Mouse (Mus musculus): ENCODE results near the gene Slc37a3. TPM values are rescaled to one million over a fixed set of nuclear protein-coding genes. Genes with fewer than 3 reads are reported as not detected.

Gene Slc37a3
- polyA plus RNA-seq, 1 experiment: 19.6 TPM

DNA sequence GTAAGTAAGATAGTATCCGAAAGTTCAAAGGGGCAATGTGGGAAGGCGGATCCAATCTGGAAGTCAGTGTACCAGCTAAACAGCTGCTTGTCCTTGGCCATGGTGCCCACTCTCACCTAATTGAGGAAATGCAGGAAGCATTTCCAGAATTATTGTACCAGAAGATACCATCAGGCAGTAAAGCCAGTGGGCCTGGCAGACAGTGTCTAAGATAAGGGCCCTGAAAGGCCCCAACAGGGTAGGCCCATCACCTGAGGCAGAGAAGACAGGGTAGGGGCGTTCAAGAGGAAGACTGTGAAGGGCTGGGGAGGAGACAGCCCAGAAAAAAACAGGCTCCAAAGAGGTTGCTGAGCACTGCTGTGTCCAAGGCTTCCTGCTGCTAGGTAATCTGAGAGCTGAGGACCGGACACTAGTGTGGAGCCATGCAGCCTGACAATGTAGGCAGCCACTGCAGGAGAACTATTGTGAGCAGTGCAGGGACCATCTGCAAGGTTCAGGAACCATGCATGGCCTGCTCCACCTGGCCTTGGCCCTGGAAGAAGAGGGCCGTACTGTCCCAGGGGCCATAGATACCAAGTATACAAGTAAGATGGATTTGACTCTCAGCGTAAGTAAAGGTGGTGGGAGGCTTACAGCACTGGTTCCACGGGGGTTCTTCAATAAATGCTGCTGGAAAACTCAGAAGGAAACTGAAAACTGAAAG, 45.3 kb downstream of the Slc37a3 start:
- WGBS: 67% methylated on average over 7 of the region's 7 CpGs
- DNase-seq (ENCODE audit: low read depth, low spot score): no peak

GRCm38 (mm10) chr6:39330981-39331380, 46.5 kb downstream of the Slc37a3 start:
- 70% methylated on average over 7 of the region's 7 CpGs for WGBS
- no peak for DNase-seq (ENCODE audit: low read depth, low spot score)

DNA sequence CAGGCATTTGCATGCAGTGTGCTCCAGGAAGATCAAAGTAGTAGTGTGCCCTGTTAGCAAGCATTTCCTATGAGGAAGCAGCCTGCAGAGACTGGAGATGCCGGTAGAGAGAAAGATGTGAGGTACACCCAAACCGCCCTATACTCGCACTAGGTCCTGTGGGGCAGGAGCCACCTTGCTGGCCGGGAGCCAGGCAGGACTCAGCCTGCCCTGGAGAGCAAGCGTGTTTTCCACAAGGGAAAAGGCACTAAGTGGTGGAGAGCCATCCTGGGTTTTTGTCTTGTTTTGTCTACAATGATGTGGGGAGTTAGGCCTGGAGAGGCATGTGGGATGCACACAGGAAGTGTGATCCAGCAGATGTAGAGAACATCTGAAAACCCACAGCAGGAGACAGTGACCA, 57.2 kb downstream of the Slc37a3 start:
- no peak for DNase-seq (ENCODE audit: low read depth, low spot score)
- 74% methylated on average over 5 of the region's 5 CpGs for WGBS

DNA sequence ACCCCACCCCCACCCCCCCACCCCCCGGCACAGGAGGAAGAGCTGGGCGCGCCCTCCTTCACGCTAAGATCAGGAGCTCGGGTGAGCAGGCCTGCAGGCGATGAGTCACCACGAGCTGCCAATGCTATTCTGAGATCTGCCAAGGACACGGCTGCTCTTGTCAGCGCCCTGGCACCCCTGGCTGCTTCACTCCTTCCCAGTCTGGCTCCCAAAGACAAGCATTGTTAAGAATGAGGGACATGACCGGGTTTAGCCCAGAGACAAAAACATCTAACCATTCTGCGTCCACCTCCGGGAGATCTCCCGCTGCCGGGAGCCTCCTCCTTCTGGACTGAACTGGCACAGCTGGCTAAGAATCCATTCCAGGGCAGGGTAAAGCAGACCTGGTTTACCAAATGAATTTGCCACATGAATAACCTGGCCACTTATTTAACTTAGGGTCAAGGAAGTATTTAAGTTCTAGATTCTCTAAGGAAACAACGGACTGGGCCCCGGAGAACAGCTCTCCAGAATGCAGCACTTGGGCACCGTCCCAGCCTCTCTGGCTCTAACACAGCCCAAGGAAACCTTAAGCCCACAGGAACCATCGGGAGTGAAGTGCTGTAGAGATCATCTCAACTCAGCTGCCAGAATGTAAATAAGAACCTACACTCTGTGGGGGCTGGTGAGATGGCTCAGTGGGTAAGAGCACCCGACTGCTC, 58.3 kb downstream of the Slc37a3 start:
- DNase-seq (ENCODE audit: low read depth, low spot score): no peak
- WGBS: 24% methylated on average over 19 of the region's 19 CpGs

GRCm38 (mm10) chr6:39318631-39319010, 58.9 kb downstream of the Slc37a3 start:
- DNase-seq (ENCODE audit: low read depth, low spot score): no peak
- WGBS: 61% methylated on average over 2 of the region's 2 CpGs

- 88% methylated on average over 10 of the region's 10 CpGs for WGBS
- no peak for DNase-seq (ENCODE audit: low read depth, low spot score)
These were observed 59.4 kb downstream of the Slc37a3 start for GRCm38 (mm10) chr6:39317854-39318630.

DNA sequence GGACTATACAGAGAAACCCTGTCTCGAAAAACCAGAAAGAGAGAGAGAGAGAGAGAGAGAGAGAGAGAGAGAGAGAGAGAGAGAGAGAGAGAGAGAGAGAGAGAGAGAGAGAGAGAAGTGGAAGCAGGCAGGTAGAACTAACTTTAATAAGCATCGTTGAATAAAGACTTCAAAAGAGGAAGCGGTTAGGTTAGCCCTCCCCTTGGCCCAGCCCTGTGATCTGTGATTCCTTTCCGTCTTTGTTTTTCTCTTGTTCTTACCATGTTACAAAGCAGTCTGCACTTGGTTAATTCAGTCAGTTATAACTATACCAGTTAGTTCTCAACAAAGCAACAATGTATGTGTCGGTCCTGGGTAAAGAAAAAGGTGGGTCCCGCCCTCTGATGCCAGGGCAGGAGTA, 61.4 kb downstream of the Slc37a3 start:
- DNase-seq (ENCODE audit: low read depth, low spot score): no peak
- WGBS: 73% methylated on average over 5 of the region's 6 CpGs

GRCm38 (mm10) chr6:39314461-39314860, 63.0 kb downstream of the Slc37a3 start:
- 91% methylated on average over 12 of the region's 12 CpGs for WGBS
- no peak for DNase-seq (ENCODE audit: low read depth, low spot score)

DNA sequence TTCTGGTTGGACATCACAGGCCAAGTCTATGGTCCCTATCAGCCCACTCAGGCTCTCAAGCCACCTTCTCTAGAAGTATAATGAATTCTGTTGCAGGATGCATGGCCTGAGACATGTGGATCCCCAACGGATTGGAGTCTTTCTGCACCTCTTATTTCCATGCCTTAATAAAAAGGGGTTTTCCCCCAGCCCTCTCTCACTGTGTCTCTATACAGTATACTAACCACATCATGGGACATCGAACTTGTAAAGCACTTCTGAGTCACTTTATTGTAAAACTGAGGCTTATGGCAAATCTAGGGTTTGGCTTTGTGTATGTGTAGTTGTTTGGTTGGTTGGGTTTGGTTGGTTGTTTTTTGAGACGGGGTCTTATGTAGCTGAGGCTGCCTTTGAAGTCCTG, 65.7 kb downstream of the Slc37a3 start:
- 89% methylated on average over 3 of the region's 3 CpGs for WGBS
- DNase-seq (ENCODE audit: low read depth, low spot score): no peak

DNA sequence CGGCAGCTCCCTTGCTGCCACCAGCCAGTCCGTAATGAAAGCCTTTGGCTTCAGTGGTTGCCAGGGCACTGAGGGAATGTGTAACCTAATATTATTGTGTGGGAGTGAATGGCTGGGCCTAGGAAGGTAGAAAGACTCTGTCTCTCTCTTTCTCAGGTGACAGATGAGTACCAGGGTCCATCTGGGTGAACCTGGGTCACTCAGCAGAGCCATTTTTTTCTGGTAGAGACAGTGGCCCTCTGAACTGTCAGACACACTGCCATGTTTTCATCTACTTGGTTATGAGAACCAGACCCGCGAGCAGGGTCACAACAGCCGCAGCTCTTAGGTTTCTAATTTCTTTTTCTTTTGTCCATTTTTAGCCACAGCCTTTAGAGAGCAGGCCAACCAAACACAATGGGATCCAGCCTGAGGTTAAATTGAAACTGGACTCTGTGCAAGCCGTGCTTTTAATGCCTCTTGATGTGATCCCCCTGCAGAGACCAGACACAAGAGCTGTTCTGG, 73.1 kb downstream of the Slc37a3 start:
- DNase-seq (ENCODE audit: low read depth, low spot score): no peak
- 81% methylated on average over 6 of the region's 6 CpGs for WGBS

GRCm38 (mm10) chr6:39301484-39301883, 76.0 kb downstream of the Slc37a3 start:
- DNase-seq (ENCODE audit: low read depth, low spot score): no peak

GRCm38 (mm10) chr6:39297079-39297478, 80.4 kb downstream of the Slc37a3 start:
- no peak for DNase-seq (ENCODE audit: low read depth, low spot score)
- WGBS: 87% methylated on average over 6 of the region's 6 CpGs

More at GRCm38 (mm10) chr6:39301484-39301883, 76.0 kb downstream of the Slc37a3 start:
- 79% methylated on average over 3 of the region's 3 CpGs for WGBS

DNA sequence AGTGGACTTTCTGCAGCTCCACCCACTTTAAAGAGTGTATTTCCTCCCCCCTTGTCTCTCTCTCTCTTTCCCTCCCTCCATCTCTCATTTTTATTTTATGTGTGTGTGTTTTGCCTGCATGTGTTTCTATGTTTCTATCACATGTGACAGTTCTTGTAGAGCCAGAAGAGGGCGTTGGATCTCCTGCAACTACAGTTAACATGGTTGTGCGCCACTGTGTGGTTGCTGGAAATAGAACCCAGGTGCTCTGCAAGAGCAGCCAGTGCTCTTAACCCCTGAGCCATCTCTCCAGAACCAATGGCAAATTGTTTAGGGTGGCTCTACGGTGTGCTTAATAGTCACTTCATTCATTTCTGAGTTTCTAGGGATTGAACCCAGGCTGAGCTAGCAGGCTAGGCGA, 81.0 kb downstream of the Slc37a3 start:
- 70% methylated on average over 4 of the region's 4 CpGs for WGBS
- no peak for DNase-seq (ENCODE audit: low read depth, low spot score)

GRCm38 (mm10) chr6:39295727-39296411, 81.6 kb downstream of the Slc37a3 start:
- WGBS: 13% methylated on average over 14 of the region's 14 CpGs
- DNase-seq (ENCODE audit: low read depth, low spot score): no peak

DNA sequence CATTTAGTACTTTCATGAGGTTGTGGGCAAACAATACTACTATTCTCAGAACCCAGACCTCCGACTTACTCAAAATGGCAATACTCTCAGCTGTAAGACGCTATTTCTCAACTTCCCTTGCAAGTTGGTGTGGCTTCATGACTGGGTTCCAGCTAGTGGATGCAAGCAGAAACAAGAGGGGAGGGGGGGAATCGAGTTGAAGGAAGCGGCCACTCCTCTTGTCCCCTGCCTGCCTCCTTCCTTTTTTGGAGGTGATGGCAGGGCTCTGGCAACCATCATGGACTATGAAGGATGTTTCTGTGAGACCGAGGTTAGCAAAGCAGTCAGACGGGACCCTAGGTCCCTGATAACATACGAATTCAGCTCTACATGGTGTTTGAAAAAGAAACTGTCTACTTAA, 87.8 kb downstream of the Slc37a3 start:
- 75% methylated on average over 7 of the region's 7 CpGs for WGBS

DNA sequence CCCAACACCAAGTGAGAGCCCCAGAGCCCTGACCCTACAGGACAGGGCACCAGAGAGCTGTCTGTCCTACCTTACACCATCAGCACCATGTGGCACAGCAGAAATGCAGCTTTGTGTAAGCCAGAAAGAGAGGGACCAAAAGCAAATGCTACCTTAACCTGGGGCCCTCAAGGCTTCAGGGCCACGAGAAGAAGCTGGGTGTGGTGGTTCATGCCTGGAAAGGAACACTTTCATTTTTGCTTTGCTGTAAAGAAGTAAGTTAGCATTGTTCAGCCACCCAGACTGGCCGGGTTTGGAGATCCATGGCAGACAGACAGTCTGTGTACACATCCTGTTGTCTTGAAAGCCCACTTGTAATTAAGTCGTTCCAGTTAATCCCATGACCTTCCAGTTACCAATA, 89.7 kb downstream of the Slc37a3 start:
- 35% methylated on average over 3 of the region's 3 CpGs for WGBS

More for the DNA sequence above, 87.8 kb downstream of the Slc37a3 start:
- no peak for DNase-seq (ENCODE audit: low read depth, low spot score)

DNA sequence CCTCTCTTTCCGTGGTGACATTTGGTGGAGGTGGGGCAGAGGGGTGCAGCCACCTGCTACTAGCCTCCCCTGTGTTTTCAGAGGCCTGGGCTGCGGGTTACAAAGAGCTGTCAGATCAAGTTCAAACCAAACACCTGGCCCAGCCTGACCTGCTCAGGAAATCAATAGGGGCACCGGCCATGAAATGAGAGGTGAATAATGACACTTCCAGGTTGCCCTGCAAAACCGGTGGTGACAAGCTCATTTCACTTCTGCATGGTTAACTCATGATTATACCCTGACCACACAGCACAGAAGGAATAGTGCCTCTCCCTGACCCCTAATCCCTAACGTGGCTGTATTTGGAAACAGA, 90.8 kb downstream of the Slc37a3 start:
- WGBS: 51% methylated on average over 5 of the region's 5 CpGs
- DNase-seq (ENCODE audit: low read depth, low spot score): no peak

More for the DNA sequence above, 89.7 kb downstream of the Slc37a3 start:
- no peak for DNase-seq (ENCODE audit: low read depth, low spot score)

DNA sequence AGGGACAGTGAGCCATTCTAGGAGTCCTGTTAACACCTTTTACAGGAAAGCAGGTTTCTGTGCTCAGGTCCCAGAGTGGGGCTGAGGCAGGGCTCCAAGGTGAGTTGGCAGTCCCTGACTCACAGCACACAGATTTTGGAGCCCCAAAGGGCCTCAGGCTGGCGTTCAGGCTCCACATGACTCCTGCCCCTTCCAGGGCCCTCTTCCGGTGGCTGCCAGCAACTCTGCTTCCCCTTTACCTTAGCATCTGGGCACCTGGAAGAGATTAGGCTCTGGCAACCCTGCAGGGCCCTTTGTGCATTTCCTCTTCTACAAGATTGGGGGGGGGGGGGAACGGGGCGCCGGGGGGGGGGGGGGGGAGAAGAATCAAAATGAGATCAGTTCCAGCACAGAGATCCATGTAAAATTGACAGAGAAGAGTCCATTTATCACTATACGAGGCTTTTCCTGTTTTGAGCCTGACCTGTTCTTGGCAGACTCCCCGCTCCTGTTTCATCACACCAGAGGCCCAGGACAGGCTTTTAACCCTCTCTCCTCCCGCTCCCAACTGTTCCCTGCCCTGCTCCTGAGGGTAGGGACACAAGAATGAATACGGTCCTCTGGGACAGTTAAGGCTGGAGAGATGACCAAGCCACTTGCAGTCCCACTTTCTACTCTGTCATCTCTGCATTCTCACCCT, 91.3 kb downstream of the Slc37a3 start:
- DNase-seq (ENCODE audit: low read depth, low spot score): no peak
- 22% methylated on average over 8 of the region's 9 CpGs for WGBS

DNA sequence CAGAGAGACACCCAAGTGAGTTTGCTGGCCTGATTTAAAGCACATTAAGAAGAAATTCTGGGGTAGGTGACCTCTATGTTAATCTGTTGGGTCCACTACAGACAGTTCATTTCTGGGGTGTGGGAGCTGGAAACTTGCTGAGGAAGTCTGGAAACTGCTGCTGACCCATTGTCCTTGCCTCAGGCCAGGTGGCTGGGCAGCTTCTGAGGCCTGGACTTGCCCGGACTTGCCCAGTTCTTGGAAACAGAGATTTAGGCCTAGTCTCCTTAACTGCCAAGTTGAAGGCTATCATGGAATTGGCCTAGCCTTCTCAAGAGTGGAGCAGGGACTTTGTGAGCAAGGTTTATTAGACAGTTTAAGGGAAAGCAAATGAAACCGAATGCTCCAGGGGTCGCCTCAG, 92.6 kb downstream of the Slc37a3 start:
- no peak for DNase-seq (ENCODE audit: low read depth, low spot score)
- WGBS: 91% methylated on average over 3 of the region's 3 CpGs
